Mouse (Mus musculus) stomach, postnatal 0 days (tissue): ENCODE data around the gene Ralgds.

Experiments
- CTCF ChIP-seq: IDR thresholded peaks from 2 replicates; pipeline ENCODE4 v1.5.1; 2016; ENCODE audit warnings: antibody characterized with exemption, low read depth, mild to moderate bottlenecking, moderate library complexity
- EP300 ChIP-seq: optimal IDR thresholded peaks from 2 replicates; pipeline ENCODE3; 2016; ENCODE audit warnings: antibody characterized with exemption

- no peak for TF ChIP-seq EP300
- TF ChIP-seq CTCF: peak; percentile 94
These were observed 1.6 kb downstream of the Ralgds start for GRCm38 (mm10) chr2:28514489-28514888.
